Mouse (Mus musculus): Measurements from ENCODE around the gene Cnot11.

Gene Cnot11

DNA sequence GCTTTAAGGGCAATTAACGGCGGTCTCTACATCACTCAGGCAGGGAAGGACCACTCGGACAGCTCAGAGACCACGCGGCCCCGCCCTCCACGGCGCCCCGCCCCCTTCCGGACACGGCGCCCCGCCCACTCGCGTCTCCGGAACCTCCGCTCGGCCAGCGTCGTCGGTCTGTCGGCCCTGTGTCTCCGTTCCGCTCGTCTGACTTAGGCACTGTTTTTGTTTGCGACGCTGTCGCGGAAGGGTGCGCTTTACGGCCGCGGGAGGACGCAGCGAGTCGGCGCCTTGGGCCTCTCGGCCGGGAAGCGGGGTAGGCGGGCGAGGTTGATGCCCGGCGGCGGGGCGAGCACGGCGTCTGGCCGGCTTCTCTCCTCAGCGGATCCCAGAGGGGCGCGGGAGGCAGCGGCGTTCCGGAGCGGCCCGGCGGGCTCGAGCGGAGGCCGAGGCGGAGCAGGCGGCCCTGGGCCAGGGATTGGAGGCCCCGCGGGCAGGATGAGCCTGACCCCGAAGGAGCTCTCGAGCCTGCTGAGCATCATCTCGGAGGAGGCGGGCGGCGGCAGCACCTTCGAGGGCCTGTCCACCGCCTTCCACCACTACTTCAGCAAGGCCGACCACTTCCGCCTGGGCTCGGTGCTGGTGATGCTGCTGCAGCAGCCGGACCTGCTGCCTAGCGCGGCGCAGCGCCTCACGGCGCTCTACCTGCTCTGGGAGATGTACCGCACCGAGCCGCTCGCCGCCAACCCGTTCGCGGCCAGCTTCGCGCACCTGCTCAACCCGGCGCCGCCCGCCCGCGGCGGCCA is 921 bp downstream of the Cnot11 start:
- peak; percentile 99 for DNase-seq

DNA sequence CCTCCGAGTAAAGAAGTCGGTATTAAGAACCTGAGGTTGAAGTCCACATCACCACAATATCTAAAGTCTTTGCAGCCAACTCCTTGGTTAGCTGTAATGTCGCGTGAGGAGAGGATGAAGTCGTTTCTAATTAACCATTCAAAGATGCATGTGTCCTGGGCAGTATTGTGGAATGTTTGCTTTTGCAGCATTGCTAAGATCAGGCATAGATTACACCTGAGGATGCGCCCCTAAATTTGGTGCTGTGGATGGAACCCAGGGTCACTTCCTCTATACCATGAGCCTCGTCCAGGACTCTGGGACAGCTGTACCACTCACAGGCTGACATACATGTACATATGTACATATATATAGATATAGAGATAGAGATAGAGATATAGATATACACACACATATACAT is 1.9 kb downstream of the Cnot11 start:
- DNase-seq: no peak

DNA sequence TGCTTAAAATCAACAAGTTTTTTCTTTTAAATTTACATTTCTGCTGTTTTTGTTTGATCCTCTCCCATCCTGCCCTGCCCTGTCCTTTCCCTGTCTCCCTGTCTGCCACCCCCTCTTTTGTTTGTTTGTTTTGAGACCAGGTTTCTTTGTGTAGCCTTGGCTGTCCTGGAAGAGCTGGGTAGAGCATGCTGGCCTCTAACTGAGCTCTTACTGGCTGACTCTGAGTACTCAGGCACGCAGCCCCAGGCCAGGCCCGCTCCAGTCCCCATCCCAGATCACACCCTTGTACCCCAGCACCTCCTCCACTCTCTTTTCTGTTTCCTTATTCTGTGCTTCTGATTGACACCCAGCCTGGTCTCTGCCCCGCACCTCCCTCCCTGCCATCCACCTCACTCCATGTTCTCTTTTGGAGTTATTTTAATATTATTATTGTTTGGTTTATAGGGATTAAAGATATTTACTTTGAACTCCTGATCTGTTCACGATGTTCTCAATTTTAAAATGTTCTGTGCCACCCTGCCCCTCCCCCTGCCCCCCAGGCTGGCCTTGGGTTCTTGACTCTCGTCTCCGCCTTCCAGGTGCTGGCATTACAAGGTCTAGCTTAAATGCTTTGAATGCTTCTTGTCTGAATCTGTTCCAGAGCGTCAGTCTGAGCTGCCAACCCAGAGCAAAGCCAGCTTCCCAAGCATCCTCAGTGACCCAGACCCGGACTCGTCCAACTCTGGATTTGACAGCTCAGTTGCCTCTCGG is 3.0 kb downstream of the Cnot11 start:
- DNase-seq: no peak

DNA sequence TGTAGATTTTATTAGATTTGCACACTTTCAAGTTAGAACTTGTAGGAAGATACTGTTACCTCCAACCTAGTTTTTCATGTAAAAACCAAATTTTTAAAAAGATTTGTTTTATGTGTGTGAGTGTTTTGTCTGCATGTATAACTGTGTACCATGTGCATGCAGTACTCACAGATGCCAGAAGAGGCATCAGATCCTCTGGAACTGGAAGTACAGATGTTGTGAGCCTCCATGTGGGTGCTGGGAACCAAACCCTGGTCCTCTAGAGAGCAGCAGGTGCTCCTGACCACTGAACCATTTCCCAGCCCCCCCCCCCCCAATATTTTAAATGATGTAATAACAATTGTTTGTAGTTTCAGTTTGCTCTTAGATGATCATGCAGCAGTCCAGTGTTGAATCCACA is 5.8 kb downstream of the Cnot11 start:
- DNase-seq: no peak

DNA sequence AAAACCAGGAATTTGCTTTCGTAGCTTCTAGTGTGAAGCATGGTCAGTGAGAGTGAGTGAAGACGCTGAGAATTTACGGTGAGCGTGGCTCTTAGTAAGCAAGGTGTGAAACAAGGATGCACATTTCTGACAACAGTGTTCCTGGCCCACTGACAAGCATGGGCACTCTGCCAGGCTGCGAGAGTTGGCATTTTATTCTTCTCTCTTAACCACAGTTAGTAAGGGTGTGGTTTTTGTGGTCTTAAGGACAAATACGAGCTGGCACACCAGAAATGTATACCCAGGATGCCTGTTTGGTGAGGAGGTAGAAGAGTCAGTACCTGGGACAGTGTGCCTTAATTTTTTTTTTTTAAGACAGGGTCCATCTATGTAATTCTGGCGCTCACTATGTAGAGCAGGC is 10.8 kb downstream of the Cnot11 start:
- DNase-seq: peak; percentile 28

DNA sequence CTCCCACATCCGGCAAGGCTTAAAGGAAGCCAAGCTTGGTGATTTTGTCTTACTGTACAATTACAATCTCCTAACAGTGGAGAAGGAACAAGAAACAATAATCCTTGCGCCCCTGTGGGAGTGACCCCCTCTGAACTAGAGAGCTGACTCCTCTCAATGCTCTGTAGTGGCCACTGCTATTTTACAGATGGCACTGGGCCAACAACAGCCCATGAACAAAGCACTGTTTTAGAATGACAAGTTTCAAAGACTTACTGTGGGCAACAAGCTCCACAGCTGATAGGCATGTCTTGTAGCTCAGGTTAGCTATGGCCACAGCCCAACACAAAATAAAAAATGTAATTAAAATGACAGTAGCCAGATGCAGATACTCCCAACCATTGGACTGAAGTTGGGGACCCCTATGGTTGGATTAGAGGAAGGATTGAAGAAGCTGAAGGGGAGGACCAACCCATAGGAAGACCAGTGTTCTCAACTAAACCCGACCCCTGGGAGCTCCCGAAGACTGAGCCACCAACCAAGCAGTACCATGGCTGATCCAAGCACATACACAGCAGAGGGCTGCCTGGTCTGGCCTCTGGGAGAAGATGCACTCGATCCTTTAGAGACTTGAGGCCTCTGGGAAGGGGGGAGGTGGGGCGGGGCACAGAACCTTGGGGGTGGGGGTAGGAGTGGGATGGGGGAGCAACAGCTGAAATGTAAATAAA is 11.5 kb downstream of the Cnot11 start:
- DNase-seq: no peak

DNA sequence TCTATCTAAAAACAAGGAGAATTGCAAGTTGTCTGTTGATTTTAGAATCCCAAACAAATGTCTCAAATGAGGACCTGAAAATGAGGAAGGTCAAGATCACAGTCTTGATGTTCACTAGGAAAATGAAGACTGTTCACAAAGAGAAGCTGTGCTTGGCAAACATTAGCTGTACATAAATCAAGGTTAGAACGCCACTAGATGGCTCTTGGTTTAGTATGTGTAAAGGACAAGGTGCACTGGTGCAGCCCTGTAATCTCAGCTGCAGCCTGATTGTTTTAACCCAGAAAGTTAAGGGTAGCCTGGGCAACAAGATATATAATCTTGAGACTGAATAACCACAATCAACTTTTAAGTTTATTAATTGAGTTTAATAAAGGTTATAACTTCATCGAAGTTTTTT is 12.4 kb downstream of the Cnot11 start:
- DNase-seq: no peak

DNA sequence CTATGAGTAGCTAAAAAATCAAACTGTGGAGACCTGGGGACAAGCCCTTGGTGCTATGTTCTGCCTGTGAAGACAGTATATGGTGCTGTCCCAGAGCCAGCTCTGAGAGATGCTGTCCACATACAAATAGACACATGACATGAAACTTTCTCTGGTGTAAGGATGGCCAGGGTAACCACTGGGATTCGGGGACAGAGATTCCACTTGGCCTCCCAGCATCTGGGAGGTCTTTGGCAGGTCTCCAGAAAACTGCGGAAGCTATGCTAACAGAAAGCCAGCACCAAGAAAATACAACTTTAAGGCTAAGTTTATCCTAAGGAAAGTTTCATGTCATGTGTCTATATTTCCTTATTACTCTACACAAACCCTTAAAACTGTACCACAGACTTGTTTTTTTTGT is 15.0 kb downstream of the Cnot11 start:
- DNase-seq: peak; percentile 75

DNA sequence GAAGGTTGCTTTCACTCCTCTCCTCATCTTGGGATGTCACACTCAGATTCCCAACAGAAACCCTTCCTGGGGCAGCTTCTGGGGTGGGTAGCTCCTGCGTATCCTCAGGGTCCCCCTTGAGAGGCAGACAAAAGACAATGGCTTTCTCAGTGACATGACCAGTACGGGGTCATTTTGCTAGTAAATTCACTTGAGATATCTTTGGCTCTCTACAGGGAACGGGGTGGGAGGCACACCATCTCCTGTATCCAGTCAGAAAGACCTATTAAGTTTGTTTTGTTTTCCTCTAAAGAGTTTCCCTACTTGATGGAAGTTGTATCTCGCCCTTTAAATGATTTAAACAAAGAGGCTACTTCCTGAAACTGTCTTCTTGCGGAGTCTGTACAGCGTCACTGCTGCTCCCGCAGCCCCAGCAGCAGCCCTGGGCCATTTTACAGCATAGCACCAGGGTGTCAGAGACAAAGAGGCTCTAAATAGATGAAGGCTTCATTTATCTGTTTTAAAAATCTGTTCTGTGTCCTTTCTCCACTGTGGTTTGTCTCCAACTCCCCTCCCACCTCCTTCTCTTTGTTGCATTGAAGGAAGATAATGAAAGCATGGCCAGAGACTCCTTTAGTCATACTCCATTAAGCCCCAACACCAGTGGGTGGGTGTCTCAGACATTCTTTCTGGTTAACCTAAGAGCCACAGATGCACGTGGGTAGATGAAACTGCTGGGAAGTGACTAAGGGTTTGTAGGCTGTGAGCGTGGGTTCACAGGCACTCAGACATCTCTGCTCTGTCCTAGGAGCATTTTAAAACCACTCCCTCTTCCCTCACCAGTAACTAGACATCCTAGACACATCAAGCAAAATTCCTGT is 21.0 kb downstream of the Cnot11 start:
- no peak for DNase-seq

DNA sequence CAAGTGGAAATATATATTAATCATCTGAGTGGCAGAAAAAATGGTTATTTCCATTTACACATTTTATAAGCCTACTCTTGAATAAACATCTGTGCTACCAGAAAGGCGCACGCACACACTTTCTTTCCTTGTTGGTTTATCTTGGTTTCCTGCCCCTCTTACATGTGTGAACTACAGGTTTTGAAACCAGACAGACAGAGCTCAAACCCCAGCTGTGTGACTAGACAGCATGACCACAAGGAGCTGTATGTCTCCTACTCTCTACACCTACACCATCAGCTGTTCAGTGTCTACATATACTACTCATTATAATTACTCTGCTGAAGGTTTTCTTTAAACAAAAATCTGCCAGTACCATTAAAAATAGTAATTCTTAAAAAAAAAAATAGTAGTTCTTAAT is 24.2 kb downstream of the Cnot11 start:
- DNase-seq: no peak

DNA sequence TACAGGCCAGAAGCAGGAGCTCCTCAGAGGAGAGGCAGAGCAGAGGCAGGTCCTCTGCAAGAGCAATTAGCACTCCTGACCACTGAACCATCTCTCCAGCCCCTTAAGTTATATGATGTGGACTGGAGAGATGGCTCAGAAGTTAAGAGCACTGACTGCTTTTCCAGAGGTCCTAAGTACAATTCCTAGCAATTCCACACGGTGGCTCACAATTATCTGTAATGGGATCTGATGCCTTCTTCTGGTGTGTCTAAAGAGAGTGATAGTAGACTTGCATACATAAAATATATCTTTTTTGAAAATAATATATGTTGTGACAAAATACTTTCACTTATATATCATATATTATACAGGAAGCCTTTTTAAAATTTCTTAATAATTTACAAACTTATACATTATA is 27.1 kb downstream of the Cnot11 start:
- no peak for DNase-seq

DNA sequence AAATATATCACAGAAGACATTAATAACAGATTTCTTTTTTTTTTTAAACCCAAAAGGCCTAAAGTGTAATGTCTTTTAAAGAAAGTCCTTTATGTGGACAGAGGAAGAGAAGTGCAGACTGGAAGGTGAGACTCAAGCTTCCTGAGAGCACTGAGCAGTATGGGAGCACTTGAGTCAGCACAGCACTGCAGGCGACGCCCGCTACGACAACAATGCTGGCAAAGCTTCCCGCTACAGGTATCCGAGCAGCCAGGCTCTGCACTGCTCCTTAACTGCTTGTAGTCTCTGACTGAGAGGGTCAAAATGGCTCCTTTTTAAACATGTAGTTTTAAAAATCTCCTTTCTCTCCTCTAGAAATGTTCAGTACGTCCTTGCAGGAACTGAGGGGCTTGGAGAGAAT is 28.4 kb downstream of the Cnot11 start:
- DNase-seq: no peak

DNA sequence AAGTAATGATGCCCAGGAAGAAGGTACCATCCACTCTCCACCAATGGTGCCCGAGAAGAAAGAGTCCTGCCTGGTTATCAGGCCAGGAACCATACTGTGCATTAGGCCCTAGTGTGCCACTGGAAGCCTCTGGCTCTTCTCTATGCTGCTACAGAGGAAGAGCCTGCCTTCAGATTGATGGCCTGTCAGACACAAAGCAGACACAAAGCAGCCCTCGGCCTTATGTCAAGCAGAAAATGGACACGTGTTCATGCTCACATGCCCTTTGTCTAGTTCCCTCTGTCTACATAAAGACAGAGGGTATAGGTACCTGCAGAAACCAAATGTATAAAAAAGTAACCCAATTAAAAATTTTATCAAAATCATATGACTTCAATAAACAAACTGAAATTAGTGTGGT is 29.8 kb downstream of the Cnot11 start:
- no peak for DNase-seq

DNA sequence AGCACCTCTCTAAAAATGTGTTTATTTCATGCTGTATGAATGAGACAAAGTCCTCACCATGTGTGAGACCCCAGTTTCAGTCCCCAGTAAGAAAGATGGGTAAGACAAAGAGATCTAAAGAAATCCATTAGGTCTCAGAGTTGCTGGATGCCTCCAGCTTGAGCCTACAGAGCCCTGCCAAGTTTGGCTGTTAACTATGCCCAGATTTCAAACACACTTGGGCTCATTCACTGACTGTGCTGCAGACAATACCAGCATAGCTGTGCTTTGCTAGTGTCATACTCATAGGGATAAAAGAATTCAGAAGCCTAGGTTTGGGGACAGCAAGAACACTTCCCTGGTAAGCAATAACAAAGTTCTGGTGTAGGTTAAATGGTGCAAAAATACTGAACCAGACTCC is 33.3 kb downstream of the Cnot11 start:
- DNase-seq: no peak

DNA sequence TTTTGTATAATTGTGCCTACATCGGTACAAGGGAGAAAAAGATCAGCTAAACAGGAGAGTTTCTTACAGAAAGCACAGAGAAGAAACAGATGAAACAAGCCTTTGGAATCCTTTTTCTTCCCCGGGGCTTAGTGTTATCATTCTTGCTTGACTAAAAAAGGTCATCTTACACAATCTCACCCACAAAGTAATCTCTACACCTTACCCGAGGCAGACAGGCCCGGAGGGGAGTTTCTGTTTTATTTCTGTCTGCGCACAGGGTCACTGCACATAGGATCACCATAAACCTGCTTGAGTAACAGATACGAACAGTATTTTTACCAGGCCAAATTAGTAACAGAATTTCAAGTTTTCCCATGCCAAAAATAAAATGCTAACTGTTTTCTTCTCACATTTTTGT is 36.9 kb downstream of the Cnot11 start:
- no peak for DNase-seq

DNA sequence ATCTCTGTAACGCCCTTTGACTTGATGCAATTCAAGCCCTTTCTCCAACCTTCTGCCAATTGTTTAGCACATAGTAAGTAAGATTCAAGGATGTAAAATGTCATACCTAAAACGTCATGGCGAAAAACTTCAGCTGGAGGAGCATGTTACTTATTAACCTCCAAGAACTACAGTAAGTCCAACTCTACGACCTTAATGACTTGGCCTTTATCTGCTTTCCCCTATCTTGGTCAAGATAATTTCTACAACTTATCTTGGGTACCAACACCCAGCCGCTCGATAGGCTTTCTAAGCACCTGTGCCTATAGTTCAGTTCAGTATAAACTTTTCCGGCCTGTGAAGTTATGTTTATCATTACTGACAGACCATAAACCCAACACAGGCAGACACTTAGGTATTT is 39.1 kb downstream of the Cnot11 start:
- no peak for DNase-seq

DNA sequence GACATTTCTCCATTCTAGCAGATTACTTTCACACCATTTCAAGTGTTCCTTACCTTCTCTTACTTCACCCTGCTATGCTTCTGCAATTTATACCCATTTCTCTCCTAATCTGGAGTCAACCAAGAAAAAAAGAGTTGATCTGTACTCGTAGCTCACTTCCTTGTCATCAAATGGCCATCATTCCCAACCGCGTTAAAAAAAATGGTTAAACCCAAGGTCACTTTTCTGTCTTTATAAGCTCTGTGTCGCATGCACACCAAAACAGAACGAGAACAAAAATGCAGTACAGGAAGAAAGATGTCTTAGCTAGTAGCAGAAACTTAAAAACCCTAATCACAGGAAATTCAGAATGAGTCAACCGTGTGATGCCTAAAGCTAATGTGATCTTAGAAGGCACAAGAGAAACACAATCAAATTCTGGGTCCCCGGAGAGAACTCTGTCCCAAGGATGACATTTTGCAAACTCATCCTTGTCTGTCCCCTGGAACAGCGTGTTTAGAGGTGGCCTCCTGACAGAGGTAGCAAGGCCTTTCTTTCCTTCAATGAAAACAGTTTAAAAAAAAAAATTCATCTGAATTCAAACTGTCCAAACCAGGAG is 41.1 kb downstream of the Cnot11 start:
- DNase-seq: no peak

DNA sequence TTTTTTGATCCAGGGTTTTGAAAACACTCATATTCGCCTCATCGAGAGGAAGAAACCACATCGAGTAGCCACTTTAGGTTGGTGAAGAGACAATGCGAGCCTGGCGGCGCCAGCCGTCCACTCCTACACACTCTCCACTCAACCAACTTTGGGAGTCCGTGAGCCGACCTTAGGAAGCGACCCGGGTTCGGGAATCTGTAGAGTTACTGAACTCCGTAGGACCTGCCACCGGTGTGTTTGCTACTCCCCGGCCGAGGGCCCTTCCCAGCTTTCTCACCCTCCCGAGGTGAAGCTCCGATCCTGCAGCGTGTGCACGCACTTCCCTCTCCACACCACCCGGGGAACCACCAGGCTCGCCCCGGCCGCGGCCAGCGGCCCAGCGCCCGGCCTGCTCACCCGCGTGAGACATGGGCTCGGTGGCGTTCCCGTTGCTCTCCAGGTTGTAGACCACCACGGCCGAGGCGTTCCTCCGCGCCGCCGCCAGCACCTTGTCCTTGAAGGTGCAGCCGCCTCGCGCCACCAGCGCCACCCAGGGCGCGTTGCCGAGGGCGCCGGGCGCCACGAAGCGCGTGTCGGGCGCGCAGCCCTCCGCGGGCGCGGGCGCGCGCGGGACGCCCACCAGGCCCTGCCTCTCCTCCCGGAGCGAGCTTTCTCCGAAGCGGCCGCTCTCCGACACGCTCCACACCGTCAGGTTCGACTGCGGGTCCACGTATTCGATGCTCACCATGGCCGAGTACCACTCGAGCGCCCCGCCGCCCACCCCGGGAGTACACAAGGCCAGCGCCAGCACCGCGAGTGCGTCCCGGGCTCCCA is 41.8 kb downstream of the Cnot11 start:
- peak; percentile 69 for DNase-seq

DNA sequence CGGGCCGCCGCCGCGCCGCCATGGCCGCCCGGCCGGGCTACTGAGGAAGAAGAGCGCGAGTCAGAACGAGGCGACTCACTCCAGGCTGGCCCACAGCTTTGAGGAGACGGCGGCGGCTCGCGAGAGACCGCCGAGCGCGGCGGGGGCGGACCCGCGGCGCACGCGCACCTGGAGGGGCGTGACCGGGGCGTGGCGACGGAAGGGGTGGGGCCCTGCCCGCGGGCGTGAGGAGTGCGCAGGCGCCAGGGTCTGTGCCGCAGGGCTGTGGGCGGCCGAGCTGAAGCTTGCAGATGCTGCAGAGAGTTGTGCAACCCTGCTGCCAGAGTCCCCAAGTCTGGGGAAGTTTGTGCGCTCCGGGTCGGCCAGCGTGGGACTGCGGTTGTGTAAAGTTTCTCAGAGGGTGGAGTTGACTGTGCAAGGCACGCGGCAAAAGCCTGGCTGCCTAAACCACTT is 42.5 kb downstream of the Cnot11 start, which contains the start of gene Rnf149:
Gene Rnf149, minus strand, starts transcription at position 153 of the 453 bp plus-strand sequence.
- DNase-seq: peak; percentile 98

DNA sequence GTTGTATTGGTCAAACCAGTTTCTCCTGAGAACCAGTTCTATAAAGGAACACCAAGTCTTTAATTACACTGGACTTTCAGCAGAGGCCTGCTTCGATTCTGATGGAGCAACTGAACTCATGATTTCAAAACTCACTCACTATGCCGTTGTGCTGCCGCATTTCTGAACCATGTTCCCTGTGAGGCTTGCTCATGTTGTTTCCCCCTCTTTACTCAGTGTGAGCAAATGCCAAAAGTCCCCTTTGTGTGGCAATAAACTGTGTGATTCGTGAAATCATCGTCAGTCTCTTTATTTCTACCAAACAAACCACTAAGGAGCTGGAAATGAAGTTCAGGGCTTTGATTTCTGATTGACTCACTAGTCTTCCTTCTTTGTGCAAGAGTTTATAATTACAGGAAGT is 43.7 kb downstream of the Cnot11 start:
- DNase-seq: no peak

DNA sequence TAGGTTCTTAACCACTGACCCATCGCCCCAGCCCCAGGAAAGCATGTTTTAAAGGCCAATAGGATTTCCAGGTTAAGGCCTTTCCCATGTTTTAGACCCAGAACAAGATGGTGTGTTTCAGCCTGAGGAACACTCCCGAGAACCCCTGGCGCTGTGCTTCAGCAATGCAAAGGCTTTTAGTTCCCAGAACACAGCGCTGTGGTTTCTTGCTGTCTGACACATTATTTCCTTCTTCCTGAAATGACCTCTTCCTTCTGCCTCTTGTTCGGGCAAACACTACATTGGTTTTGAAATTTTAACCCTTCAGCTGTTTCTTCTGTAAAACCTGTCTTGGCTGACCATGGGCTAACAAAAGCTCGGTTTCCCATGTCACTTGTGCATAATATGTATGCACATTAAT is 44.3 kb downstream of the Cnot11 start:
- DNase-seq: no peak

Data from kidney, postnatal 10 days (tissue).